Mouse (Mus musculus): Measurements from ENCODE around the gene Tlx1.

Tlx1 gene

GRCm38 (mm10) chr19:45150490-45151181, at the start of gene Tlx1:
TSS of gene Tlx1 (plus strand) at chr19:45150680.
- no peak for DNase-seq (ENCODE audit: low spot score in 2 of 2)

- no peak for DNase-seq (ENCODE audit: low spot score in 2 of 2)
These were observed 44.9 kb upstream of the Tlx1 start for GRCm38 (mm10) chr19:45105591-45105990.

- no peak for DNase-seq (ENCODE audit: low spot score in 2 of 2)
These were observed 43.8 kb upstream of the Tlx1 start for GRCm38 (mm10) chr19:45106689-45107088.

GRCm38 (mm10) chr19:45110681-45111080, 39.8 kb upstream of the Tlx1 start:
- no peak for DNase-seq (ENCODE audit: low spot score in 2 of 2)

GRCm38 (mm10) chr19:45112444-45112843, 38.0 kb upstream of the Tlx1 start:
- DNase-seq (ENCODE audit: low spot score in 2 of 2) = no peak

GRCm38 (mm10) chr19:45113791-45114460, 36.6 kb upstream of the Tlx1 start:
- DNase-seq (ENCODE audit: low spot score in 2 of 2) = no peak

- DNase-seq (ENCODE audit: low spot score in 2 of 2) = no peak
These were observed 35.7 kb upstream of the Tlx1 start for GRCm38 (mm10) chr19:45114772-45115171.

- DNase-seq (ENCODE audit: low spot score in 2 of 2) = peak; percentile 11 to 45
These were observed 33.7 kb upstream of the Tlx1 start for GRCm38 (mm10) chr19:45116798-45117197.

GRCm38 (mm10) chr19:45131966-45132628, 18.4 kb upstream of the Tlx1 start:
- no peak for DNase-seq (ENCODE audit: low spot score in 2 of 2)

- no peak for DNase-seq (ENCODE audit: low spot score in 2 of 2)
These were observed 7.9 kb upstream of the Tlx1 start for GRCm38 (mm10) chr19:45142531-45142930.

GRCm38 (mm10) chr19:45143214-45143895, 7.1 kb upstream of the Tlx1 start:
- DNase-seq (ENCODE audit: low spot score in 2 of 2) = no peak

- no peak for DNase-seq (ENCODE audit: low spot score in 2 of 2)
These were observed 3.4 kb upstream of the Tlx1 start for GRCm38 (mm10) chr19:45147071-45147470.

GRCm38 (mm10) chr19:45151361-45152182, 1.1 kb downstream of the Tlx1 start:
- DNase-seq (ENCODE audit: low spot score in 2 of 2) = no peak

GRCm38 (mm10) chr19:45152183-45152650, 1.7 kb downstream of the Tlx1 start:
- no peak for DNase-seq (ENCODE audit: low spot score in 2 of 2)

- DNase-seq (ENCODE audit: low spot score in 2 of 2) = no peak
These were observed 3.0 kb downstream of the Tlx1 start for GRCm38 (mm10) chr19:45153311-45154058.

GRCm38 (mm10) chr19:45154059-45154386, 3.5 kb downstream of the Tlx1 start:
- no peak for DNase-seq (ENCODE audit: low spot score in 2 of 2)

GRCm38 (mm10) chr19:45154521-45154920, 4.0 kb downstream of the Tlx1 start:
- no peak for DNase-seq (ENCODE audit: low spot score in 2 of 2)

- no peak for DNase-seq (ENCODE audit: low spot score in 2 of 2)
These were observed 4.8 kb downstream of the Tlx1 start for GRCm38 (mm10) chr19:45155141-45155790.

GRCm38 (mm10) chr19:45155791-45156186, 5.3 kb downstream of the Tlx1 start:
- no peak for DNase-seq (ENCODE audit: low spot score in 2 of 2)

GRCm38 (mm10) chr19:45156381-45156780, 5.9 kb downstream of the Tlx1 start:
- no peak for DNase-seq (ENCODE audit: low spot score in 2 of 2)
